ENCODE assay signal across 22 mouse cellular contexts in genomic region chr3:123498787-123499186, GRCm38 (mm10). TPM values are rescaled to one million over a fixed set of nuclear protein-coding genes. Genes with fewer than 3 reads are reported as not detected.
DNase-seq lines count a peak whose midpoint lies in the region; ATAC-seq and TF ChIP-seq lines count a peak whose summit lies in the region.
"Had no signal": no experiment of that assay in that cellular context is flagged by ENCODE, and none has a peak within 500 bp of the region (broad histone marks: within the 10 kb centered on the region; RNA-seq: fewer than 3 reads in every experiment).

No protein-coding gene starts in this region.

- WGBS in limb, embryonic 14.5 days: 64% methylated on average over 5 of the region's 5 CpGs
- WGBS in limb, embryonic 10.5 days: 86% methylated on average over 5 of the region's 5 CpGs
- WGBS in lung, postnatal 0 days: 59% methylated on average over 5 of the region's 5 CpGs
- WGBS in neural tube, embryonic 15.5 days: 87% methylated on average over 5 of the region's 5 CpGs

- H3K27me3 ChIP-seq in limb, embryonic 14.5 days (ENCODE audit: control insufficient read depth, insufficient read depth, low read length): no peaks in the 10 kb centered on the region
- no peaks in the 10 kb centered on the region for H3K27me3 ChIP-seq in limb, embryonic 10.5 days (ENCODE audit: low read depth, poor library complexity, severe bottlenecking)
- H3K27me3 ChIP-seq in lung, postnatal 0 days (replicated peaks; ENCODE audit: insufficient read depth, low read length): no peaks in the 10 kb centered on the region
- H3K27me3 ChIP-seq in neural tube, embryonic 15.5 days (replicated peaks): no peaks in the 10 kb centered on the region
- H3K27me3 ChIP-seq: embryonic facial prominence, embryonic 12.5 days; embryonic facial prominence, embryonic 15.5 days; forebrain, embryonic 12.5 days had no signal

- peak; percentile 43 for DNase-seq in limb, embryonic 14.5 days (ENCODE audit: low spot score)
- no peak for DNase-seq in limb, embryonic 10.5 days (ENCODE audit: low spot score)
- peak; percentile 21 for DNase-seq in lung, postnatal 0 days (ENCODE audit: low spot score)
- DNase-seq in lung, postnatal 10 days: no peak
- DNase-seq: adrenal gland, adult 2 months; adrenal gland, postnatal 10 days; adrenal gland, postnatal 25 days; cerebellum, adult 11 months; cerebellum, adult 18-20 months; cerebellum, adult 8-10 months; cerebellum, adult 9-11 months; cerebellum, postnatal 14 days; cerebellum, postnatal 36 days; embryo, embryonic 11 days had no signal

- no peak overlapping the region for H3K9ac ChIP-seq in limb, embryonic 14.5 days (ENCODE audit: low read depth, low read length, severe bottlenecking)
- H3K9ac ChIP-seq in lung, postnatal 0 days (replicated peaks; ENCODE audit: low read depth): no peak overlapping the region
- no peak overlapping the region for H3K9ac ChIP-seq in neural tube, embryonic 15.5 days (replicated peaks)
- H3K9ac ChIP-seq: embryonic facial prominence, embryonic 12.5 days; embryonic facial prominence, embryonic 15.5 days; forebrain, embryonic 12.5 days had no signal

- TF ChIP-seq POLR2A in limb, embryonic 14.5 days (IDR thresholded peaks at IDR 0.05; ENCODE audit: borderline replicate concordance, extremely low read depth, insufficient read depth, insufficient read length): no peak

- no peak for TF ChIP-seq EP300 in lung, postnatal 0 days (IDR thresholded peaks at IDR 0.05)

- H3K9me3 ChIP-seq in limb, embryonic 14.5 days (ENCODE audit: control insufficient read depth, low read length): no peaks in the 10 kb centered on the region
- H3K9me3 ChIP-seq in limb, embryonic 10.5 days (replicated peaks): no peaks in the 10 kb centered on the region
- H3K9me3 ChIP-seq in lung, postnatal 0 days (ENCODE audit: low read length): no peaks in the 10 kb centered on the region
- no peaks in the 10 kb centered on the region for H3K9me3 ChIP-seq in neural tube, embryonic 15.5 days (replicated peaks)
- H3K9me3 ChIP-seq: embryonic facial prominence, embryonic 12.5 days; embryonic facial prominence, embryonic 15.5 days; forebrain, embryonic 10.5 days; forebrain, embryonic 12.5 days had no signal

- no peak overlapping the region for H3K4me2 ChIP-seq in limb, embryonic 14.5 days (replicated peaks; ENCODE audit: low read depth, low read length, severe bottlenecking)
- H3K4me2 ChIP-seq in lung, postnatal 0 days (replicated peaks; ENCODE audit: low read depth, low read length): no peak overlapping the region
- H3K4me2 ChIP-seq in neural tube, embryonic 15.5 days: no peak overlapping the region
- H3K4me2 ChIP-seq: embryonic facial prominence, embryonic 12.5 days; embryonic facial prominence, embryonic 15.5 days; forebrain, embryonic 12.5 days had no signal

- H3K4me3 ChIP-seq in limb, embryonic 14.5 days (replicated peaks; ENCODE audit: low read length): no peak overlapping the region
- no peak overlapping the region for H3K4me3 ChIP-seq in limb, embryonic 10.5 days
- no peak overlapping the region for H3K4me3 ChIP-seq in lung, postnatal 0 days (ENCODE audit: low read depth, low read length)
- H3K4me3 ChIP-seq in neural tube, embryonic 15.5 days (replicated peaks): no peak overlapping the region
- H3K4me3 ChIP-seq: embryonic facial prominence, embryonic 12.5 days; embryonic facial prominence, embryonic 15.5 days; erythroblast, embryonic 14.5 days; forebrain, embryonic 10.5 days; forebrain, embryonic 12.5 days had no signal

- H3K27ac ChIP-seq in limb, embryonic 14.5 days (replicated peaks; ENCODE audit: low read depth, low read length): no peak overlapping the region
- no peak overlapping the region for H3K27ac ChIP-seq in limb, embryonic 10.5 days
- no peak overlapping the region for H3K27ac ChIP-seq in lung, postnatal 0 days (ENCODE audit: low read length)
- no peak overlapping the region for H3K27ac ChIP-seq in neural tube, embryonic 15.5 days (replicated peaks)
- H3K27ac ChIP-seq: embryonic facial prominence, embryonic 12.5 days; embryonic facial prominence, embryonic 15.5 days; forebrain, embryonic 10.5 days; forebrain, embryonic 12.5 days had no signal

- ATAC-seq in limb, embryonic 14.5 days (ENCODE audit: low FRiP score, low read depth): no peak
- no peak for ATAC-seq in lung, postnatal 0 days
- no peak for ATAC-seq in neural tube, embryonic 15.5 days (ENCODE audit: low FRiP score)
- ATAC-seq: forebrain, embryonic 14.5 days; forebrain, embryonic 16.5 days had no signal

- no peaks in the 10 kb centered on the region for H3K4me1 ChIP-seq in limb, embryonic 14.5 days (ENCODE audit: control insufficient read depth, insufficient read depth, low read length)
- no peaks in the 10 kb centered on the region for H3K4me1 ChIP-seq in limb, embryonic 10.5 days
- no peaks in the 10 kb centered on the region; the same call in 1 of the 2 replicates for H3K4me1 ChIP-seq in lung, postnatal 0 days (ENCODE audit: insufficient read depth, low read depth, low read length)
- H3K4me1 ChIP-seq in neural tube, embryonic 15.5 days: no peaks in the 10 kb centered on the region
- H3K4me1 ChIP-seq: embryonic facial prominence, embryonic 15.5 days; forebrain, embryonic 10.5 days; forebrain, embryonic 12.5 days had no signal

- no peak for TF ChIP-seq CTCF in lung, postnatal 0 days (IDR thresholded peaks at IDR 0.05)

- H3K36me3 ChIP-seq in limb, embryonic 14.5 days (ENCODE audit: control insufficient read depth, insufficient read depth, low read length): no peaks in the 10 kb centered on the region
- no peaks in the 10 kb centered on the region for H3K36me3 ChIP-seq in limb, embryonic 10.5 days
- no peaks in the 10 kb centered on the region for H3K36me3 ChIP-seq in lung, postnatal 0 days (ENCODE audit: insufficient read depth, low read length)
- no peaks in the 10 kb centered on the region for H3K36me3 ChIP-seq in neural tube, embryonic 15.5 days
- H3K36me3 ChIP-seq: embryonic facial prominence, embryonic 12.5 days; embryonic facial prominence, embryonic 15.5 days; forebrain, embryonic 10.5 days; forebrain, embryonic 12.5 days had no signal

RNA-seq across cellular contexts. Expression of gene Prss12, which starts 52.1 kb away (rescaled TPM):
- 16.6 and 17.6 TPM in 2 replicates for polyA plus RNA-seq in limb, embryonic 14.5 days (2012; rRNA removed)
- polyA plus RNA-seq in limb, embryonic 14.5 days (2014; fragmentation: Nextera tagmentation; extraction: Ambion mirVana): 20.1 and 24.9 TPM in 2 replicates
- polyA plus RNA-seq in limb, embryonic 10.5 days (2016; fragmentation: Nextera tagmentation; extraction: Ambion mirVana): 0.54 and 1.2 TPM in 2 replicates
- polyA plus RNA-seq in lung, postnatal 0 days (2015; fragmentation: Nextera tagmentation; extraction: Ambion mirVana): 22.3 and 23.8 TPM in 2 replicates
- polyA plus RNA-seq in neural tube, embryonic 15.5 days (2015; fragmentation: Nextera tagmentation; extraction: Ambion mirVana): 30.3 and 31.7 TPM in 2 replicates
- polyA plus RNA-seq: erythroblast, embryonic 14.5 days had no signal

Comparison
In these comparisons a context has a peak if more than half of its experiments do, and no peak if none do; other contexts are left out.
1. DNase-seq: peak in limb, embryonic 14.5 days (single experiment) and lung, postnatal 0 days (single experiment); none in limb, embryonic 10.5 days (single experiment) and lung, postnatal 10 days (single experiment).